Mouse (Mus musculus) liver, postnatal 0 days (tissue): ENCODE data around the gene Gpx4. TPM values are rescaled to one million over a fixed set of nuclear protein-coding genes. Genes with fewer than 3 reads are reported as not detected.

Experiments
- ATAC-seq: fragments of 200-750 bp; cut with Nextera tagmentation; 2 replicates; pipeline ENCODE4 v1.8.0; 2017; ENCODE audit warnings: mild to moderate bottlenecking, moderate library complexity
- DNase-seq: peaks from one replicate; pipeline ENCODE4 v3.0.0-alpha.2; 2016
- H3K27ac ChIP-seq: fragments of 300-500 bp; sonication (generic); 2 replicates; pipeline ENCODE4 v1.5.1; 2014; ENCODE audit warnings: antibody characterized with exemption, moderate library complexity, mild to moderate bottlenecking, low read depth
- H3K27me3 ChIP-seq: fragments of 300-500 bp; sonication (generic); 2 replicates; pipeline ENCODE4 v1.6.1; 2014; ENCODE audit warnings: low read length, control low read depth, mixed read lengths; ENCODE audit not compliant: insufficient read depth
- H3K36me3 ChIP-seq: fragments of 300-500 bp; sonication (generic); replicated peaks from 2 replicates; pipeline ENCODE4 v1.6.1; 2014; ENCODE audit warnings: mild to moderate bottlenecking, control low read depth, low read length, moderate library complexity, mixed read lengths; ENCODE audit not compliant: insufficient read depth
- H3K4me1 ChIP-seq: fragments of 300-500 bp; sonication (generic); 2 replicates; pipeline ENCODE4 v1.6.1; 2014; ENCODE audit warnings: antibody characterized with exemption, mild to moderate bottlenecking, control low read depth; ENCODE audit not compliant: insufficient read depth
- H3K4me2 ChIP-seq: fragments of 300-500 bp; sonication (generic); 2 replicates; pipeline ENCODE4 v1.6.1; 2014; ENCODE audit warnings: low read depth, mild to moderate bottlenecking, low read length, moderate library complexity, mixed read lengths
- H3K4me3 ChIP-seq: fragments of 300-500 bp; sonication (generic); 2 replicates; pipeline ENCODE4 v1.5.1; 2014; ENCODE audit warnings: low read depth, low read length
- H3K9ac ChIP-seq: fragments of 300-500 bp; sonication (generic); replicated peaks from 2 replicates; pipeline ENCODE4 v1.6.1; 2014; ENCODE audit warnings: mild to moderate bottlenecking, moderate library complexity
- H3K9me3 ChIP-seq: fragments of 300-500 bp; sonication (generic); 2 replicates; pipeline ENCODE4 v1.6.1; 2016; ENCODE audit warnings: mild to moderate bottlenecking, control low read depth, low read length, mixed read lengths
- CTCF ChIP-seq: sonication (generic); IDR thresholded peaks from 2 replicates; pipeline ENCODE4 v1.5.1; 2016; ENCODE audit warnings: antibody characterized with exemption, low read depth
- EP300 ChIP-seq: IDR thresholded peaks from 2 replicates; pipeline ENCODE4 v1.6.1; 2016; ENCODE audit warnings: antibody characterized with exemption, low read depth, mild to moderate bottlenecking
- WGBS: fragments of 180-500 bp; shearing (Covaris S2); extraction: QIAGEN DNeasy Blood & Tissue Kit; methylation state at CpG from one replicate; pipeline ENCODE4 v1.1.7; 2014; ENCODE audit not compliant: insufficient replicate concordance; 5-methylcytosine and 5-hydroxymethylcytosine counted together
- polyA plus RNA-seq: library from polyadenylated mRNA; unstranded; fragments of >200 nt; fragmentation: Nextera tagmentation; extraction: Ambion mirVana; gene quantifications from 2 replicates; pipeline ENCODE4 v1.2.1, GENCODE M21; 2015

Gpx4 gene
- 537 and 560 TPM in 2 replicates for polyA plus RNA-seq

DNA sequence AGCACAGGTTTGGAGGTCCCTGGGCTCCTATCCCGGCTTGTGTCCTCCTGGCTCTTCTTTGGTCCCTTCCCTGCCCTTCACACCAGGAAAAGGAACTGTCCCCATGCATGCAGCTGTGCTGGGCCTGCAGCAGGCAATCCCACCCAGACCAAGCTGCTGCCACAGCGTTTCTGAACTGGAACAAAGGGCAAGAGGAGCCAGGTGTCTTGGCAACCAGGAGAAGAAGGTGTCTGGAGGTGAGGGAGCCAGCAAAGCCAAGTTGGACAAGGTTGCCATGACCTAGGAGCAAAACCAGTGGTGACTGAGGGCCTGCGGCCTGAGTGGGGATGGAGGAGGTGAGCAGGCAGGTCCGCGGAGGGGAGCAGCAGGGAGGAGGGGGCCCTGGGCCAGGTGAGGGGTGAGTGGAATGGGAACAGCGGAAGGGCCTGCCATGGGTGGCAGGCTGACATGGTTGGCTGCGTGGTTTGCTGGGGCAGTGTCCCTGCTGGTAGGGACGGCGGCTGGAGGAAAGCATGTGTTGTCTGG lies at the start of gene Gpx4:
Gene Gpx4 (plus strand): TSS at position 126 of the 525 bp plus-strand sequence.
- H3K4me1 ChIP-seq: peaks cover 27% of the 10 kb centered on the region
- no peak within 1 kb of the TSS for H3K27ac ChIP-seq

DNA sequence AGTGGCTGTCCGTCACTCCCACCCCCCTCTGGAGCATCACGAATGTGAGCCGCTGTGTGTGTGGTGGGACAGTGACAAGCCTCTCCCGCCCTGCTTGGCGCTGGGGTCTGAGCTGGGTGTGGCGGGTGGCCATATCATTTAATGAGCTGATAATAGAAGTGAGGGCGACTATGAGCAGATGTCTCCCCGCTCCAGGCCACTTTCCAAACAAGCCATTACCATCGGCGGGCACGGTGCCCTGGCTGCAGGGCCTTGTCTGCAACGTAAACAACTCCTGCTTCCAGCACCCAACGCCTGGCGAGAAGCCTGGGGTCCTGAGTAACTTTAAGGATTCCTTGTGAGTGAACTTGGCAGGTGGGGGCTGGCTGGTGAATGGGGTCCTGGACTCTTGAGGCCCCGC lies 49.1 kb upstream of the Gpx4 start:
- peaks cover 22% of the 10 kb centered on the region for H3K36me3 ChIP-seq
- TF ChIP-seq CTCF: no peak
- no peak for TF ChIP-seq EP300
- H3K9me3 ChIP-seq: no peaks in the 10 kb centered on the region
- peak overlapping the region; percentile 79 for H3K27ac ChIP-seq
- H3K27me3 ChIP-seq: no peaks in the 10 kb centered on the region
- H3K4me2 ChIP-seq: peak overlapping the region; percentile 89
- H3K9ac ChIP-seq: peak overlapping the region; percentile 77
- peak overlapping the region; percentile 69 for H3K4me3 ChIP-seq
- ATAC-seq: no peak
- DNase-seq: no peak
- WGBS: 33% methylated on average over 15 of the region's 15 CpGs
- H3K4me1 ChIP-seq: peaks cover 25% of the 10 kb centered on the region

More for the DNA sequence above, at the start of gene Gpx4:
- 76% methylated on average over 9 of the region's 9 CpGs for WGBS
- no peak for ATAC-seq
- TF ChIP-seq EP300 (no peak), CTCF (no peak)
- Histone ChIP-seq H3K9me3 (no peaks in the 10 kb centered on the region), H3K36me3 (no peaks in the 10 kb centered on the region), H3K27me3 (no peaks in the 10 kb centered on the region), H3K9ac (no peak within 1 kb of the TSS), H3K4me3 (no peak within 1 kb of the TSS), H3K4me2 (no peak within 1 kb of the TSS)
- no peak for DNase-seq

DNA sequence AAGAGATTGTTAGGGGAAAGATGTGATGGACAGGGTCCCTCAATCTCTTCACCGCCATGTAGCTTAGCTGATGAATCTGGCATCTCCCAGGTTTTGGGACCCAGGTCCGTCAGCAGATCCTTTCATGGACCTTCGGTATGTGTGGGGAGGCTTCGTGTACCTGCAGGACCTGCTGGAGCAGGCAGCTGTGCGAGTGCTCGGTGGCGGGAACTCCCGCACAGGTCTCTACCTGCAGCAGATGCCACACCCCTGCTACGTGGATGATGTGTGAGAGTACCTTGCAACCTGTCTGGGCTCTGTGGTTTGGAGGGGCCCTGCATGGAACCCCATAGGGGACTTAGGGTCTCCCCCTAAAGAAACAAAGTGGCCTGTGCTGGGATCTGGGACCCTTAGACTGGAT lies 45.0 kb upstream of the Gpx4 start:
- 91% methylated on average over 9 of the region's 9 CpGs for WGBS
- H3K4me3 ChIP-seq: no peak overlapping the region
- peaks cover 22% of the 10 kb centered on the region for H3K4me1 ChIP-seq
- H3K27me3 ChIP-seq: no peaks in the 10 kb centered on the region
- H3K36me3 ChIP-seq: peaks cover 26% of the 10 kb centered on the region
- DNase-seq (no peak), ATAC-seq (no peak)
- no peak overlapping the region for H3K9ac ChIP-seq
- no peak overlapping the region for H3K4me2 ChIP-seq
- TF ChIP-seq EP300 (no peak), CTCF (no peak)
- no peaks in the 10 kb centered on the region for H3K9me3 ChIP-seq
- no peak overlapping the region for H3K27ac ChIP-seq

DNA sequence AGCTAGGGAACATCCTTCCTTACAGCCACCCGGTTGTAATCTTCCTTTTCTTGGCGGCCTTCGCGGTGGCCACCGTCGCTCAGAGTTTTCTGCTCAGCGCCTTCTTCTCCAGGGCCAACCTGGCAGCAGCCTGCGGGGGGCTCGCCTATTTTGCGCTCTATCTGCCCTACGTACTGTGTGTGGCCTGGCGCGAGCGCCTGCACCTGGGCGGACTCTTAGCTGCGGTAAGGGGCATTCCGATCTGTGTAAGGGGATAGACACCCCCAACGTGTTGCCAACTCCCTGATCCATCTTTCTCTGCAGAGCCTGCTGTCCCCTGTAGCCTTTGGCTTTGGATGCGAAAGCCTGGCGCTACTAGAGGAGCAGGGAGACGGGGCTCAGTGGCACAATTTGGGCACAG lies 44.1 kb upstream of the Gpx4 start:
- H3K9me3 ChIP-seq: no peaks in the 10 kb centered on the region
- ATAC-seq (no peak), DNase-seq (no peak)
- peaks cover 30% of the 10 kb centered on the region for H3K36me3 ChIP-seq
- H3K4me1 ChIP-seq: peaks cover 18% of the 10 kb centered on the region
- no peak overlapping the region for H3K4me3 ChIP-seq
- H3K27ac ChIP-seq: no peak overlapping the region
- whole genome bisulfite sequencing: 60% methylated on average over 21 of the region's 21 CpGs
- TF ChIP-seq EP300: no peak
- TF ChIP-seq CTCF: no peak
- H3K9ac ChIP-seq: no peak overlapping the region
- H3K27me3 ChIP-seq: no peaks in the 10 kb centered on the region
- no peak overlapping the region for H3K4me2 ChIP-seq

DNA sequence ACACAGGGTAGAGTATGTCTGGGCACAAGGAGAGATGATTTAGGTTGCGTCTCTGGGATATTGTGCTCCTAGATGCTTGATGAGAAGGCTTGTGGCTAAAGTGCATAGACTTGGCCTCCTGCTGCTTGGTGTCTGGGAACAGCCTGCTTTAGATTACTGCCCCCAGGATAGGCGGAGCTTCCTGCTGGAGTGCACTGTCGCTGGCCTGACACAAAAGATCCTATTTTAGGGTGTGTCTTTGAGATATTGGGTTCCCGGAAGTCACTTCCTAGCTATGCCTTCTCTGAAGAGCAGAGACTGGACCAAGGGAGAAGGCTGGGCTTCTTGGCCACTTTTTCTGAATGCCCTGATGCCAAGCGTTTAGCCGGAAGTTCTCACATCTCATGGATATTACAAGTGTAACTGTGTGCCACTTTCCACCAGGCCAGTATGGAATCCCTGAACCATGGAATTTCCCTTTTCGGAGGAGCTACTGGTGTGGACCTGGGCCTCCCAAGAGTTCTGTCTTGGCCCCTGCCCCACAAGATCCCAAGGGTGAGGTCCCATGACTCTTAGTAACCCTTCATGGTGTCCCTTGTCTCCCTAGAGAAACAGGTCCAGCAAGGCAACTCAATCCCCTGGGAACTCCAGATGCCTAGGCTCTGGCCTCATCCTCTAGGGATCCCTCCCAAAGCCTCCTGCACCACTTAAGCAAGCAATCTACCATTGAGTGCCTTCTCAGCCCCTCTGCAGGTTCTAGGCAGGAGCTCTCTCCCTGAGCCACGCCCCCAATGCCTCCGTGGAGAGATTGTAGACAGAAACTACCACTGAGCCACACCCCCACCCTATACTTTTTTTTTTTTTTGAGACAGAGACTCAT lies 43.4 kb upstream of the Gpx4 start:
- WGBS: 51% methylated on average over 9 of the region's 9 CpGs
- no peak overlapping the region for H3K4me2 ChIP-seq
- ATAC-seq: peak; percentile 35; the same call in 1 of the 2 replicates
- no peak for TF ChIP-seq CTCF
- no peak for TF ChIP-seq EP300
- no peaks in the 10 kb centered on the region for H3K27me3 ChIP-seq
- peaks cover 35% of the 10 kb centered on the region for H3K36me3 ChIP-seq
- peaks cover 14% of the 10 kb centered on the region for H3K4me1 ChIP-seq
- H3K4me3 ChIP-seq: no peak overlapping the region
- DNase-seq: no peak
- H3K27ac ChIP-seq: no peak overlapping the region; the same call in 1 of the 2 replicates
- H3K9me3 ChIP-seq: no peaks in the 10 kb centered on the region
- 0 out of 2 replicates have a peak overlapping the region, but pooled peaks have one; percentile 8 for H3K9ac ChIP-seq

DNA sequence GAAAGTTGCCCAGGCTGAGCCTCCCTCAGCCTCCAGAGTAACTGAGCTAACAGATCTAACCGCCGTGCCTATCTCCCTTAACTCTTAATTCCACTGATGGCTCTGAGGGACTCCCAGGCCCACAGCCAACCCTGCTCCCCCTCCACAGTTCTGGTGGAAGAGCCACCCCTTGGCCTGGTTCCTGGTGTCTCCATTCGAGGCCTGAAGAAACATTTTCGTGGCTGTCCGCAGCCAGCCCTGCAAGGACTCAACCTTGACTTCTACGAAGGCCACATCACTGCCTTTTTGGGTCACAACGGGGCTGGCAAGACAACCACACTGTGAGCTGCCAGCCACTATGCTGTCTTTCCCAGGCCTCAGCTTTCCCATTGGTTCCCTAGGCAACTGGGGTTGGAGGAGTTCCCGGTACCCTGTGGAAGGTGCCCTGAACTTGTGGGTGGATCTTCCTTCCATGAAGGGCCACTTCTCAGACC lies 42.7 kb upstream of the Gpx4 start:
- no peak for TF ChIP-seq EP300
- no peak for TF ChIP-seq CTCF
- H3K9ac ChIP-seq: no peak overlapping the region
- H3K4me3 ChIP-seq: no peak overlapping the region
- H3K27me3 ChIP-seq: no peaks in the 10 kb centered on the region
- WGBS: 76% methylated on average over 8 of the region's 8 CpGs
- H3K4me1 ChIP-seq: peaks cover 14% of the 10 kb centered on the region
- ATAC-seq (no peak), DNase-seq (no peak)
- no peak overlapping the region for H3K4me2 ChIP-seq
- peaks cover 39% of the 10 kb centered on the region for H3K36me3 ChIP-seq
- no peaks in the 10 kb centered on the region for H3K9me3 ChIP-seq
- H3K27ac ChIP-seq: no peak overlapping the region
